Mouse (Mus musculus): ENCODE results near the gene Ctrb1. TPM values are rescaled to one million over a fixed set of nuclear protein-coding genes. Genes with fewer than 3 reads are reported as not detected.

The Ctrb1 gene
- polyA plus RNA-seq, 1 experiment from 2014 or later, result not detected

DNA sequence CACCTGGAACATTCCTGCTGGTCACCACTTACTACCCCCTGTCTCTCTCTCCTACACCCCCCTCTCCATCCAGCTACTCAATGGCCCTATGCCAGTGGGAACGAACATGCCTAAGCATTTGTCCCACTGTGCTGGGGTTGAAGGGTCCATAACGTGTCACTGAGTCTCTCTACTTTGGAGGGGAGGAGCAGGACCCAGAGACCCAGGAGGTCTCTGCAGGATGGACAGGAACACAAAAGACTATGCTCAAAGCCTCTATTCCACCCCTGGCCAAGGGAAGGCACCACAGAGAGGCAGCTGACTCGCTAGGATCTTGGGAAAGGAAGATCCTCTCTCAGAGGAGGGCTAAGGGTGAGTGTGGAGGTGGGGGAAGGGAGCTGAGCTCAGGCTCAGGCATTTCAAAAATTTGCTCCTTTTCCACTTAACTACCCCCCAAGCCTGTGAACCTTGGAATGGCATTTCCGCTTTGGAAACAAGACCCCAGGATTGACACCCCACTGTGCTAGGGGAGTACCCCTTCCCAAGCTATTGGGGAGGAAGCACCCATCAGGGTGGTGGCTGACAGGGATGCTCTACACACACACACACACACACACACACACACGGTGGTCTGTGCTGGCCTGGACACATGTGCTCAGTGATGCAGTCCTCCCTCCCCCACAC lies 42.9 kb upstream of the Ctrb1 start:
- DNase-seq (ENCODE audit: low spot score), result no peak

DNA sequence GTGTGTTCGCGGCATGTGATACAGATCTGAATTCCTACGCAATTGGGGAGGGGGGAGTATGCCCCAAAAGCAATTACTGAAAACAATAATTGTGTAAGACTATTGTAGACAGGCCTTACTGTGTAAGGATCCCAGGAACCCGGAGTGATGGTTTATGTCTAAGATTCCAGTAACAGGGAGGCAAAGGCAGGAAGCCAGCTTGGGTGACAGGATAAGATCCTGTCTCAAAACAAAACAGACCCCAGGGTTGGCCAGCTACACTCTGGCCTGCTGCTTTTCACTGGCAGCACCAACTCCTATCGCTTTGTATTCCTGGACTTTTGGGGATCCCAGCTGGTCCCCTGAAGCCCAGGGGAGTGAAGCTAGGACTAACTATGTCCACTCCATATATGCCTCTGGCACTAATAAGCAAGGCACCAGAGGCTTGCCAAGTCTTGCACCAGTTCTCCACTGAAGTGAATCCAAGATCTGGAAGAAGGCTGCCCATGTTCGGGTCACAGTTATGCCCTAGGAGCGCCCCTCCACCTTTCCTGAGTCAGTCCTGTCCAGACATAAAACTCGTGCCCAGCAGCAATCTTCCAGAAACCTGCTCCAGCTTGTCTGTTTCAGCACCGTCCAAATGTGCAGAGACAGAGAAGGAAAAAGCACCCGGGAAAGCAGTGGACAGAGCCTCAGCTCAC lies 41.7 kb upstream of the Ctrb1 start:
- H3K4me3 ChIP-seq (ENCODE audit: low read depth, low read length), result peak overlapping the region; percentile 6; the same call in 1 of the 2 replicates
- no peaks in the 10 kb centered on the region for H3K36me3 ChIP-seq (ENCODE audit: control insufficient read depth, insufficient read depth, low read length)
- peak overlapping the region; percentile 80 for H3K27ac ChIP-seq (ENCODE audit: low read depth, low read length)
- H3K9me3 ChIP-seq (ENCODE audit: control insufficient read depth, low read length), result no peaks in the 10 kb centered on the region
- DNase-seq (ENCODE audit: low spot score), result no peak
- H3K4me1 ChIP-seq (replicated peaks; ENCODE audit: control insufficient read depth, insufficient read depth, low read length), result peaks cover 52% of the 10 kb centered on the region
- ATAC-seq (ENCODE audit: low FRiP score), result no peak; the same call in 1 of the 2 replicates
- WGBS, result 30% methylated on average over 10 of the region's 10 CpGs
- no peaks in the 10 kb centered on the region for H3K27me3 ChIP-seq (ENCODE audit: control insufficient read depth, insufficient read depth, low read length)
- peak overlapping the region; percentile 45 for H3K9ac ChIP-seq (ENCODE audit: low read depth, low read length)
- peak overlapping the region; percentile 97 for H3K4me2 ChIP-seq (replicated peaks; ENCODE audit: low read depth, low read length)

More for the DNA sequence above, 42.9 kb upstream of the Ctrb1 start:
- H3K9me3 ChIP-seq (ENCODE audit: control insufficient read depth, low read length), result no peaks in the 10 kb centered on the region
- H3K4me2 ChIP-seq (replicated peaks; ENCODE audit: low read depth, low read length), result no peak overlapping the region
- H3K27ac ChIP-seq (ENCODE audit: low read depth, low read length), result peak overlapping the region; percentile 80; the same call in 1 of the 2 replicates
- no peaks in the 10 kb centered on the region for H3K27me3 ChIP-seq (ENCODE audit: control insufficient read depth, insufficient read depth, low read length)
- H3K4me1 ChIP-seq (replicated peaks; ENCODE audit: control insufficient read depth, insufficient read depth, low read length), result peaks cover 52% of the 10 kb centered on the region
- 5% methylated on average over 5 of the region's 5 CpGs for WGBS
- no peak overlapping the region for H3K4me3 ChIP-seq (ENCODE audit: low read depth, low read length)
- no peak for ATAC-seq (ENCODE audit: low FRiP score)
- H3K36me3 ChIP-seq (ENCODE audit: control insufficient read depth, insufficient read depth, low read length), result no peaks in the 10 kb centered on the region
- no peak overlapping the region for H3K9ac ChIP-seq (ENCODE audit: low read depth, low read length)

DNA sequence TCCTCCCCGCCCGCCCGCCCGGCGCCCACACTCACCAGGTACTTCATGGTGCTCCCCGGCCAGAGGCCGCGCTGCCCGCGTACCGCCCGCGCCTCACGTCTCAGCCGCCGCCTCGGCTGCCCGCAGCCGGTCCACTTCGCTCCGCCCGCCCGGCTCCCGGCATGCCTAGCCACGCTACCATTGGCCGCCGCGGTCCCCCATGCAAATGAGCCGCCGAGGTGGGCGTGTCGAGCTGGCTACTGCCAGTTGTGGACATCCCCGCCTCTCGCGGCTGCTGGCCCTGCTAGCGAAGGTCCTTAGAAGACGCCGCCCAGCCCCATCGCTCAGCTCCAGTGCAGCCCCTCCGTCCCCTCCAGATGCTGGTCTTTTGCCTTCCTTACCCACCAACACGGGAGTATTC lies 41.2 kb upstream of the Ctrb1 start:
- peak; percentile 97 for DNase-seq (ENCODE audit: low spot score)
- WGBS, result under 1% methylated on average over 34 of the region's 41 CpGs
- Histone ChIP-seq H3K27ac (ENCODE audit: low read depth, low read length) (peak overlapping the region; percentile 80), H3K9ac (ENCODE audit: low read depth, low read length) (peak overlapping the region; percentile 77), H3K4me1 (replicated peaks; ENCODE audit: control insufficient read depth, insufficient read depth, low read length) (peaks cover 48% of the 10 kb centered on the region), H3K27me3 (ENCODE audit: control insufficient read depth, insufficient read depth, low read length) (no peaks in the 10 kb centered on the region), H3K9me3 (ENCODE audit: control insufficient read depth, low read length) (no peaks in the 10 kb centered on the region), H3K4me3 (ENCODE audit: low read depth, low read length) (peak overlapping the region; percentile 74), H3K4me2 (replicated peaks; ENCODE audit: low read depth, low read length) (peak overlapping the region; percentile 97), H3K36me3 (ENCODE audit: control insufficient read depth, insufficient read depth, low read length) (no peaks in the 10 kb centered on the region)
- ATAC-seq (ENCODE audit: low FRiP score), result peak; percentile 92

DNA sequence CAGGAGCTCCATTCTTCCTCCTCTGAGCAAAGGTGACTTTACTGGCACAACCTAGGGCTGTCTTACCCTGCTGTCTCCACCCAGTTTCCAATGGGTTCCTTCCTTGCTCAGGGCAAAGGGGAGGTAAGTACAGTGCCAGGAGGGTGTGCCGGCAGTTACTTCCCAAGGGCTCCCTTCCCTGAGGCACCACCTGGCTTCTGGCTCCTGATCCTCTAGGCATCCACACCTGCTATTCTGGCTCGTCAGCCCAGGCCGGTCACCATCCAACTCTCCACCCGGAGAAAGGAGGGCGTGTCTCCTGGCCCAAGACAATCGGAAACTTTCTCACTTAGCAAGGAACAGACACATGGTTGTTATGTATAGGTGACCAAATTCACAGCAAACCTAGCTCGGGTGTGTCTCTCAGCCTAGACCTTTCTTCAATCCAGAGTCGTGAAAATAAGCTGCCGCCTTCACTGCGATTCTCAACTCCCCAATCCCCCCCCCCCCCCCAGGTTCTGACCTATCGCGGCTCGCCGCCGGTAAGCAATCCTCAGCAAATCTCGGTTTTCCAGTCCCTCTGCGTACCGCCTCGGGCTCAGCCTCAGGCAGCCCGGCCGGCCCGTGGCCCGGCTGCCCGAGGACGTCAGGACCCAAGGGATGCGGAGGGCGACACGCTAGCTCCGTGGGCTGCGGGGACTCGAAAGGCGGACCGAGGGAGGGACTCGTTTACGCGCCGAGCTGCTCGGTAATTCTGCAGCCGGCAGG lies 40.6 kb upstream of the Ctrb1 start:
- DNase-seq (ENCODE audit: low spot score), result no peak
- Histone ChIP-seq H3K4me2 (replicated peaks; ENCODE audit: low read depth, low read length) (peak overlapping the region; percentile 97), H3K9ac (ENCODE audit: low read depth, low read length) (peak overlapping the region; percentile 77), H3K4me1 (replicated peaks; ENCODE audit: control insufficient read depth, insufficient read depth, low read length) (peaks cover 42% of the 10 kb centered on the region), H3K36me3 (ENCODE audit: control insufficient read depth, insufficient read depth, low read length) (no peaks in the 10 kb centered on the region), H3K27me3 (ENCODE audit: control insufficient read depth, insufficient read depth, low read length) (no peaks in the 10 kb centered on the region), H3K27ac (ENCODE audit: low read depth, low read length) (peak overlapping the region; percentile 80), H3K9me3 (ENCODE audit: control insufficient read depth, low read length) (no peaks in the 10 kb centered on the region), H3K4me3 (ENCODE audit: low read depth, low read length) (peak overlapping the region; percentile 74)
- under 1% methylated on average over 33 of the region's 39 CpGs for WGBS
- ATAC-seq (ENCODE audit: low FRiP score), result peak; percentile 68

DNA sequence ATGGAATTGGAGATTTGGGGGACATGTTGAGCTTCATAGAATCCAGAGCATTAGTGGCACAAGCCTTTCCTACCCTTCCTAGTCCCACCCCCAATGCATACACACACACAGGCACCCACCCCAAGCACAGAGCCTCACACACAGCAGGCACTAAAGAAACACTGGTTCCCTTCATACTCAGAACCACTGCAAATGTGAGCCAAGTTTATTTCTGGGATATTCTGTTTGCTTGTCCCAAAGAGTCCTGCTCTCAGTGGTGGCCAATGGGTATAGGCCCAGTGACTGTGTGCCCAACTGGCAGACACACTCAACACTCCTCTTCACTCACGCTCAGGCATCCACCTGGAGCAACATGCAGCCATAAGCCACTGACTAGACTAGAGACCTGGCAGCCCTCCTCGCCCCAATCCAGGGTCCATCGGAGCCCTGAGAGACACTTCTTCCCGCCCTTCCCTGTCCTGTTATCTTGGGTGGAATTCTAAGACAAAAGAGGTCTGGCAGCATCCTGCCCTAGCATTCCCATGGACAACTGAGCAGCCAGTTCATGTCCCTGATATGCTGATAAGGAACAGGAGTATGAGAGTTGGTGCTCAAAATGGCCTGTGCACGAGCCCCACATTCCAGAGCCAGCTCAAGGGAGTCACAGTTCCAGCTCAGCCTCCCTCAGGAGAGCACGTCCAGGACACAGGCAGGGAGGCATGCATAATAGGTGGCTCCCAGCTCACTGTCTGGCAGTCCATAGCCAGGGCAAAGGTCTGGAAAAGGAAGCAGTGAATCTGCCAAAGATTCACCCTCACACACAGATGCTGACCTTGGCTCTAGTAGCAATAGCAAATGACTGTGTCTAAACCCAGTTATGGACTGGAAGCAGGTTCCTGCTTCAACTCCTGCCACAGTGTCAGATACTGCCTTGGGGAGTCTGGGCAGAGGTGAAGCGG lies 38.7 kb upstream of the Ctrb1 start:
- Histone ChIP-seq H3K9ac (ENCODE audit: low read depth, low read length) (no peak overlapping the region), H3K27ac (ENCODE audit: low read depth, low read length) (no peak overlapping the region), H3K36me3 (ENCODE audit: control insufficient read depth, insufficient read depth, low read length) (no peaks in the 10 kb centered on the region), H3K4me2 (replicated peaks; ENCODE audit: low read depth, low read length) (no peak overlapping the region), H3K4me3 (ENCODE audit: low read depth, low read length) (no peak overlapping the region), H3K9me3 (ENCODE audit: control insufficient read depth, low read length) (no peaks in the 10 kb centered on the region), H3K27me3 (ENCODE audit: control insufficient read depth, insufficient read depth, low read length) (no peaks in the 10 kb centered on the region), H3K4me1 (replicated peaks; ENCODE audit: control insufficient read depth, insufficient read depth, low read length) (peaks cover 30% of the 10 kb centered on the region)
- no peak for ATAC-seq (ENCODE audit: low FRiP score)
- DNase-seq (ENCODE audit: low spot score), result no peak
- WGBS, result 67% methylated on average over 7 of the region's 7 CpGs

DNA sequence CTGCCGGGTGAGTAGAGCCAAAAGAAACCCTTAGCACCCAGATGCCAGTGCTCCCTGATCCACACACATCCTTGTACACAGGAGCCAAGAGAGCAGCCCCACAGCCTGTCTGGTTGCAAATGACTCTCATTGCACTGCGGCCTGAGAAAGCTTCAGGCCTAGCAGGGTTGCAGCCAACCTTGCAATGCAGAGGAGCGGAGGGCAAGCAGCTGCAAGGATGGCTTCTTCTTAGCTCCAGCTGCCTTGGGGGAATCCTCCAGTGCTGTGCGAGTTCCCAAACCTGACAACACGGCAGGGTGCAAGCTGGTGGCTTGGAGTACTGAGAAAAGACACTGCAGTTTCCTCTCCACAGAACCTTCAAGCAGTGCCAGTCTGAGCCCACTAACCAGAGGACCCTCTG lies 37.7 kb upstream of the Ctrb1 start:
- Histone ChIP-seq H3K27ac (ENCODE audit: low read depth, low read length) (no peak overlapping the region), H3K4me2 (replicated peaks; ENCODE audit: low read depth, low read length) (no peak overlapping the region), H3K4me1 (replicated peaks; ENCODE audit: control insufficient read depth, insufficient read depth, low read length) (peaks cover 23% of the 10 kb centered on the region), H3K27me3 (ENCODE audit: control insufficient read depth, insufficient read depth, low read length) (no peaks in the 10 kb centered on the region), H3K9me3 (ENCODE audit: control insufficient read depth, low read length) (no peaks in the 10 kb centered on the region), H3K36me3 (ENCODE audit: control insufficient read depth, insufficient read depth, low read length) (no peaks in the 10 kb centered on the region), H3K9ac (ENCODE audit: low read depth, low read length) (no peak overlapping the region), H3K4me3 (ENCODE audit: low read depth, low read length) (no peak overlapping the region)
- ATAC-seq (ENCODE audit: low FRiP score), result no peak
- no peak for DNase-seq (ENCODE audit: low spot score)
- WGBS, result 83% methylated on average over 5 of the region's 5 CpGs

DNA sequence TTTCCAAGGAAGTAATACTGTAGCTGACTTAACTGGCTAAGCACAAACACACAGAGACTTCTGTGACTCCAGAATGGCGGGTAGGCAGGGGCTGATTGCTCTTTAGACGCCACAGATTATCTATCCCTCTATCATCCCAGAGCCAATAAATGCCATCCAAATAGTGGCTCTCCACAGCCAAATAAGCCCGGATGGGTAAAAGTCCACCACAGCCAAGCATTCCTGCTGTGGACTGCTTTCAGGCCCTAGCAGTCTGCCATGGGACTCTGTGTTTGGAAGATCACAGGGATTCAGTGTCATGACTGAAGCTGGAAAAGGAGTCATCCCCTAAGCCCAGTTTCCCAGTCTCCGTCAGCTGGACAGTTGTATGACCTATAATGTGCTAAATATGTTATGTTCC lies 36.7 kb upstream of the Ctrb1 start:
- Histone ChIP-seq H3K9ac (ENCODE audit: low read depth, low read length) (no peak overlapping the region), H3K27ac (ENCODE audit: low read depth, low read length) (no peak overlapping the region), H3K4me2 (replicated peaks; ENCODE audit: low read depth, low read length) (no peak overlapping the region), H3K9me3 (ENCODE audit: control insufficient read depth, low read length) (no peaks in the 10 kb centered on the region), H3K27me3 (ENCODE audit: control insufficient read depth, insufficient read depth, low read length) (no peaks in the 10 kb centered on the region), H3K4me3 (ENCODE audit: low read depth, low read length) (no peak overlapping the region), H3K4me1 (replicated peaks; ENCODE audit: control insufficient read depth, insufficient read depth, low read length) (peaks cover 14% of the 10 kb centered on the region), H3K36me3 (ENCODE audit: control insufficient read depth, insufficient read depth, low read length) (no peaks in the 10 kb centered on the region)
- DNase-seq (ENCODE audit: low spot score), result no peak
- 87% methylated on average over 4 of the region's 4 CpGs for whole genome bisulfite sequencing
- ATAC-seq (ENCODE audit: low FRiP score), result no peak

Measured in hindbrain, embryonic 11.5 days (tissue).